Mouse (Mus musculus): ENCODE results near the gene Havcr2. TPM values are rescaled to one million over a fixed set of nuclear protein-coding genes. Genes with fewer than 3 reads are reported as not detected.

Gene Havcr2
- polyA plus RNA-seq, 1 experiment from 2014 or later: 0.07 TPM

Other genes starting within 250 kb of the Havcr2 start
- gene Fndc9, start 219.4 kb upstream of the Havcr2 start, polyA plus RNA-seq (2016; fragmentation: Nextera tagmentation; extraction: Ambion mirVana): not detected in 2 replicates
- gene Cyfip2, start 142.1 kb upstream of the Havcr2 start, polyA plus RNA-seq (2016; fragmentation: Nextera tagmentation; extraction: Ambion mirVana): 4.9 TPM in 2 replicates
- not detected in 2 replicates for gene Itk, start 65.4 kb upstream of the Havcr2 start, polyA plus RNA-seq (2016; fragmentation: Nextera tagmentation; extraction: Ambion mirVana)
- gene Fam71b, start 58.4 kb upstream of the Havcr2 start, polyA plus RNA-seq (2016; fragmentation: Nextera tagmentation; extraction: Ambion mirVana): not detected in 2 replicates
- gene Med7, start 18.0 kb upstream of the Havcr2 start, polyA plus RNA-seq (2016; fragmentation: Nextera tagmentation; extraction: Ambion mirVana): 66.0 and 71.2 TPM in 2 replicates
- gene Gm12169, start 69.3 kb downstream of the Havcr2 start, polyA plus RNA-seq (2016; fragmentation: Nextera tagmentation; extraction: Ambion mirVana): not detected in 2 replicates
- not detected in 2 replicates for gene BC053393, start 116.6 kb downstream of the Havcr2 start, polyA plus RNA-seq (2016; fragmentation: Nextera tagmentation; extraction: Ambion mirVana)
- not detected in 2 replicates for gene Dppa1, start 174.3 kb downstream of the Havcr2 start, polyA plus RNA-seq (2016; fragmentation: Nextera tagmentation; extraction: Ambion mirVana)